Mouse (Mus musculus) neural tube, embryonic 12.5 days (tissue): ENCODE results near the gene Zmym1. TPM values are rescaled to one million over a fixed set of nuclear protein-coding genes. Genes with fewer than 3 reads are reported as not detected.
"Not testable (repeated sequence)": the region's sequence is repeated elsewhere in the genome, so short reads cannot be mapped to it uniquely, and the experiment has no call there.

Experiments used
- ATAC-seq: fragments of 200-750 bp; cut with Nextera tagmentation; 2 replicates; pipeline ENCODE4 v1.8.0; 2017; ENCODE audit warnings: low read depth, mild to moderate bottlenecking, moderate TSS enrichment, moderate library complexity; ENCODE audit not compliant: low FRiP score
- H3K27ac ChIP-seq: fragments of 300-500 bp; sonication (generic); 2 replicates; pipeline ENCODE4 v1.5.1; 2016
- H3K27me3 ChIP-seq: fragments of 300-500 bp; sonication (generic); replicated peaks from 2 replicates; pipeline ENCODE4 v1.6.1; 2016; ENCODE audit warnings: mild to moderate bottlenecking
- H3K36me3 ChIP-seq: fragments of 300-500 bp; sonication (generic); 2 replicates; pipeline ENCODE4 v1.6.1; 2016; ENCODE audit warnings: mild to moderate bottlenecking
- H3K4me1 ChIP-seq: fragments of 300-500 bp; sonication (generic); 2 replicates; pipeline ENCODE4 v1.6.1; 2016
- H3K4me2 ChIP-seq: fragments of 300-500 bp; sonication (generic); replicated peaks from 2 replicates; pipeline ENCODE4 v1.6.1; 2016; ENCODE audit warnings: mild to moderate bottlenecking
- H3K4me3 ChIP-seq: fragments of 300-500 bp; sonication (generic); 2 replicates; pipeline ENCODE4 v1.5.1; 2016
- H3K9ac ChIP-seq: fragments of 300-500 bp; sonication (generic); 2 replicates; pipeline ENCODE4 v1.6.1; 2016; ENCODE audit warnings: mild to moderate bottlenecking
- H3K9me3 ChIP-seq: fragments of 300-500 bp; sonication (generic); 2 replicates; pipeline ENCODE4 v1.6.1; 2016; ENCODE audit warnings: mild to moderate bottlenecking
- WGBS: fragments of 180-500 bp; shearing (Covaris S2); methylation state at CpG from one replicate; pipeline ENCODE4 v1.1.7; 2016; 5-methylcytosine and 5-hydroxymethylcytosine counted together
- polyA plus RNA-seq: library from polyadenylated mRNA; unstranded; fragments of >200 nt; fragmentation: Nextera tagmentation; extraction: Ambion mirVana; gene quantifications from 2 replicates; pipeline ENCODE4 v1.2.1, GENCODE M21; 2016

Gene Zmym1
- polyA plus RNA-seq, 1 experiment from 2014 or later: 25.9 TPM

GRCm38 (mm10) chr4:127023201-127023600 lies 37.8 kb downstream of the Zmym1 start:
- Histone ChIP-seq H3K4me3 (peak overlapping the region; percentile 100), H3K4me2 (peak overlapping the region; percentile 96), H3K36me3 (peaks cover 47% of the 10 kb centered on the region), H3K4me1 (peaks cover 29% of the 10 kb centered on the region), H3K9me3 (no peaks in the 10 kb centered on the region), H3K27ac (no peak overlapping the region), H3K9ac (peak overlapping the region; percentile 100), H3K27me3 (no peaks in the 10 kb centered on the region)
- ATAC-seq: no peak
- 6% methylated on average over 9 of the region's 9 CpGs for WGBS

DNA sequence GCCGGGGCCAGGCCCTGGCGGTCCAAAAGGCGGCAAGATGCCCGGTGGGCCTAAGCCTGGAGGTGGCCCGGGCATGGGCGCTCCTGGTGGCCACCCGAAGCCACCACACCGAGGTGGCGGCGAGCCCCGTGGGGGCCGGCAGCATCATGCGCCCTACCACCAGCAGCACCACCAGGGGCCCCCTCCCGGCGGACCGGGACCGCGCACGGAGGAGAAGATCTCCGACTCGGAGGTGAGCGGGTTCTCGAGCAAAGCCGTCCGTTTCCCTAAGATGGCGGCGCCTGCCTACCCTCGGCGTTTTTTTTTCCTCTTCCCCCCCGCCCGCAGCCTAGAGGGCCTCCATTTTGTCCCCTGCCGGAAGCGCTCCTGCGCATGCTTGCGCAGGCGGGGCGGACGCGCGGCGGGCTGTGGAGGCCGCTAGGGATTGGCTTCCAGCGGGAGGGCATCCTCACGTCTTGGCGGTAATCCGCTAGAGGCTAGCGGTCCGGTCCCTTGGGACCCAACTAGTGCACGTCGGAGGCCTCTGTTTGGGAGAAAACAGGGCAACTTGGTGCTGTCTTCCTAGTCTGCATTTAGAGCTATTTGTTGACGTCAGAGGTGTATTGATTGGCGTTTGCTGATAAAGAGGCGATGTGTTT lies 38.8 kb downstream of the Zmym1 start:
- peak overlapping the region; percentile 96 for H3K4me2 ChIP-seq
- ATAC-seq: peak; percentile 68
- no peaks in the 10 kb centered on the region for H3K27me3 ChIP-seq
- peak overlapping the region; percentile 100 for H3K9ac ChIP-seq
- peak overlapping the region; percentile 100 for H3K4me3 ChIP-seq
- peaks cover 36% of the 10 kb centered on the region for H3K36me3 ChIP-seq
- WGBS: under 1% methylated on average over 53 of the region's 53 CpGs
- H3K9me3 ChIP-seq: no peaks in the 10 kb centered on the region
- peaks cover 29% of the 10 kb centered on the region for H3K4me1 ChIP-seq
- H3K27ac ChIP-seq: peak overlapping the region; percentile 97

GRCm38 (mm10) chr4:127021151-127021945 lies 39.6 kb downstream of the Zmym1 start, which contains the start of gene Sfpq:
Gene Sfpq, plus strand, starts transcription at chr4:127021324.
- H3K27me3 ChIP-seq: no peaks in the 10 kb centered on the region
- H3K9ac ChIP-seq: peak within 1 kb of the TSS; percentile 100
- H3K36me3 ChIP-seq: peaks cover 28% of the 10 kb centered on the region
- under 1% methylated on average over 85 of the region's 87 CpGs for WGBS
- H3K4me2 ChIP-seq: peak within 1 kb of the TSS; percentile 96
- no peaks in the 10 kb centered on the region for H3K9me3 ChIP-seq
- peak; percentile 96 for ATAC-seq
- H3K4me3 ChIP-seq: peak within 1 kb of the TSS; percentile 100
- H3K4me1 ChIP-seq: peaks cover 24% of the 10 kb centered on the region
- H3K27ac ChIP-seq: peak within 1 kb of the TSS; percentile 97

- no peak overlapping the region for H3K27ac ChIP-seq
- H3K4me1 ChIP-seq: peaks cover 24% of the 10 kb centered on the region
- H3K27me3 ChIP-seq: no peaks in the 10 kb centered on the region
- peaks cover 22% of the 10 kb centered on the region for H3K36me3 ChIP-seq
- H3K9ac ChIP-seq: no peak overlapping the region
- WGBS: 14% methylated on average over 13 of the region's 13 CpGs
- peak overlapping the region; percentile 54 for H3K4me2 ChIP-seq
- no peak for ATAC-seq
- peak overlapping the region; percentile 100 for H3K4me3 ChIP-seq
- H3K9me3 ChIP-seq: no peaks in the 10 kb centered on the region
These were observed 40.4 kb downstream of the Zmym1 start for GRCm38 (mm10) chr4:127020411-127021150.

- H3K4me3 ChIP-seq: no peak overlapping the region
- ATAC-seq: no peak
- no peak overlapping the region for H3K4me2 ChIP-seq
- H3K9ac ChIP-seq: no peak overlapping the region
- no peak overlapping the region for H3K27ac ChIP-seq
- WGBS: 88% methylated on average over 4 of the region's 4 CpGs
- H3K9me3 ChIP-seq: no peaks in the 10 kb centered on the region
- H3K36me3 ChIP-seq: no peaks in the 10 kb centered on the region
- H3K27me3 ChIP-seq: no peaks in the 10 kb centered on the region
- 0 out of 2 replicates have a peak, but pooled peaks cover 4% of the 10 kb centered on the region for H3K4me1 ChIP-seq
These were observed 44.6 kb downstream of the Zmym1 start for GRCm38 (mm10) chr4:127016366-127016765.

DNA sequence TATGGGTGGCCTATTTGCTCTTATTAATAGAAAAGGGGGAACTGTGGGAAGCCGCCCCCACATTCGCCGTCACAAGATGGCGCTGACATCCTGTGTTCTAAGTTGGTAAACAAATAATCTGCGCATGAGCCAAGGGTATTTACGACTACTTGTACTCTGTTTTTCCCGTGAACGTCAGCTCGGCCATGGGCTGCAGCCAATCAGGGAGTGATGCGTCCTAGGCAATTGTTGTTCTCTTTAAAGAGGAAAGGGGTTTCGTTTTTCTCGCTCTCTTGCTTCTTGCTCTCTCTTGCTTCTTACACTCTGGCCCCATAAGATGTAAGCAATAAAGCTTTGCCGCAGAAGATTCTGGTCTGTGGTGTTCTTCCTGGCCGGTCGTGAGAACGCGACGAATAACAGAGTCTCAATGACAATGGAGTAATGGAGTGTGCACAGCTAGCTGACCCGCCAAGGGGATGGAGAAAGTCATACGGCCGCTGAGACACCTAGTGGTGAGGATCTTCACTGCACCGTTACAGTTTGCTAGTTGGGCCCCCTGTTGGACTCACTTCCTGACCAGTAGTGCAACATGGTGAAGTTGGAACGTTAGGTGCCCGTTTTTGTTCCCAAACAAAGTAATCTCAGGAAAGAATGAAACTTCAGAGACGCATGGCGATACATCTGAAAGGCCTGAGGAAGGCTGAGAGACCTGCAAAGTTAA lies 45.5 kb downstream of the Zmym1 start:
- peak; percentile 88 for ATAC-seq
- 0 out of 2 replicates have a peak overlapping the region, but pooled peaks have one; percentile 7 for H3K4me3 ChIP-seq
- not testable (repeated sequence) for H3K9me3 ChIP-seq, H3K27me3 ChIP-seq, H3K36me3 ChIP-seq, H3K4me1 ChIP-seq, H3K27ac ChIP-seq, H3K9ac ChIP-seq
- WGBS: 13% methylated on average over 14 of the region's 26 CpGs
- H3K4me2 ChIP-seq: peak overlapping the region; percentile 39

GRCm38 (mm10) chr4:127005113-127005936 lies 55.6 kb downstream of the Zmym1 start:
- Histone ChIP-seq H3K27ac (peak overlapping the region; percentile 37), H3K27me3 (no peaks in the 10 kb centered on the region), H3K4me3 (peak overlapping the region; percentile 31), H3K9me3 (no peaks in the 10 kb centered on the region), H3K4me1 (peaks cover 16% of the 10 kb centered on the region), H3K36me3 (no peaks in the 10 kb centered on the region), H3K9ac (peak overlapping the region; percentile 51), H3K4me2 (peak overlapping the region; percentile 58)
- ATAC-seq: peak; percentile 85
- WGBS: 15% methylated on average over 25 of the region's 25 CpGs

GRCm38 (mm10) chr4:127004384-127004783 lies 56.6 kb downstream of the Zmym1 start:
- Histone ChIP-seq H3K4me3 (no peak overlapping the region), H3K27ac (0 out of 2 replicates have a peak overlapping the region, but pooled peaks have one; percentile 37), H3K27me3 (no peaks in the 10 kb centered on the region), H3K4me2 (peak overlapping the region; percentile 58), H3K9ac (peak overlapping the region; percentile 51; the same call in 1 of the 2 replicates), H3K9me3 (no peaks in the 10 kb centered on the region), H3K4me1 (peaks cover 16% of the 10 kb centered on the region), H3K36me3 (no peaks in the 10 kb centered on the region)
- WGBS: 80% methylated on average over 3 of the region's 3 CpGs
- ATAC-seq: no peak

GRCm38 (mm10) chr4:127000601-127001105 lies 60.3 kb downstream of the Zmym1 start:
- Histone ChIP-seq H3K4me3 (no peak overlapping the region), H3K9ac (no peak overlapping the region), H3K27me3 (no peaks in the 10 kb centered on the region), H3K27ac (no peak overlapping the region), H3K4me1 (peaks cover 14% of the 10 kb centered on the region), H3K36me3 (no peaks in the 10 kb centered on the region), H3K4me2 (peak overlapping the region; percentile 24), H3K9me3 (no peaks in the 10 kb centered on the region)
- ATAC-seq: no peak
- 29% methylated on average over 8 of the region's 8 CpGs for WGBS

- 95% methylated on average over 16 of the region's 16 CpGs for WGBS
- not testable (repeated sequence) for H3K9me3 ChIP-seq, H3K27me3 ChIP-seq, H3K4me3 ChIP-seq, H3K9ac ChIP-seq, ATAC-seq, H3K27ac ChIP-seq, H3K36me3 ChIP-seq, H3K4me1 ChIP-seq, H3K4me2 ChIP-seq
These were observed 61.6 kb downstream of the Zmym1 start for GRCm38 (mm10) chr4:126999372-126999771.
